Mouse (Mus musculus) cerebellum, adult 11 months (tissue): Measurements from ENCODE around the gene Gas2l1.

Experiments used
- DNase-seq: peaks from one replicate; pipeline ENCODE4 v3.0.0; 2022

Gene Gas2l1

DNA sequence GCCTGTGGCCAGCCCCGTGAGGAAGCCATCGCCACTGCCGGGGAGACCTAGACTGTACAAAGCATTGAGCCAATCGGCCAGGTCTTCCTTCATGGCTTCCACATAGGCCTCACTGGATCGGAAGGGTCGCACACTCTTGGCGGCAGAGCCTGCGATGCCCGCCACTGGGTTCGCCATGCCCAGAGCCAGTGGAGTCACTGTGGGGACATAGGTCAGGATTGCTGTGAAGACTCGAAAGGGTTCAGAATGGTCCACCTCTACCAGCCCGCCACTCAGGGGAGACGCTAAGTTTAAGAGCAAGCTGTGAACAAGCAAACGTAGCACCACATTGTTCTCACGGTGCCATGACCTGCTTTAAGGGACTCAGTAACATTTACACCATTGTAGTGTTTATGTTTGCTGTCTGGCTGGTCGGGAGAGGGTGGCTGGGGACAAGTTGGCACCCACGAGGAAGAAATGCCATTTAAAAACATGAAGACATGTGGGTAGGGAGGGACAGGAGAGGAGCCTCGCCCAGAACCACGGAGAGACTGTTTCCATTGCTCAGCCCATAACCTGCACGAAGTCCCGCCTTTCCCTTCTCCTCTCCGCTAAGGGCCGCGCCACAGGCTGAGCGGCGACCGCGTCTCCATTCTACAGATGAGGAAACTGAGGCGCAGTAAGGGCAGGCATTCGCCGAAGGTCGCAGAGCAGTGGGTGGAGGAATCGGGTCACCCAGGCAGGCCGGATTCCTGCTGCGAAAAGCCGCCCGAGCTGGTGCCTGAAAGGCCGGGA lies 658 bp downstream of the Gas2l1 start:
- DNase-seq: no peak

DNA sequence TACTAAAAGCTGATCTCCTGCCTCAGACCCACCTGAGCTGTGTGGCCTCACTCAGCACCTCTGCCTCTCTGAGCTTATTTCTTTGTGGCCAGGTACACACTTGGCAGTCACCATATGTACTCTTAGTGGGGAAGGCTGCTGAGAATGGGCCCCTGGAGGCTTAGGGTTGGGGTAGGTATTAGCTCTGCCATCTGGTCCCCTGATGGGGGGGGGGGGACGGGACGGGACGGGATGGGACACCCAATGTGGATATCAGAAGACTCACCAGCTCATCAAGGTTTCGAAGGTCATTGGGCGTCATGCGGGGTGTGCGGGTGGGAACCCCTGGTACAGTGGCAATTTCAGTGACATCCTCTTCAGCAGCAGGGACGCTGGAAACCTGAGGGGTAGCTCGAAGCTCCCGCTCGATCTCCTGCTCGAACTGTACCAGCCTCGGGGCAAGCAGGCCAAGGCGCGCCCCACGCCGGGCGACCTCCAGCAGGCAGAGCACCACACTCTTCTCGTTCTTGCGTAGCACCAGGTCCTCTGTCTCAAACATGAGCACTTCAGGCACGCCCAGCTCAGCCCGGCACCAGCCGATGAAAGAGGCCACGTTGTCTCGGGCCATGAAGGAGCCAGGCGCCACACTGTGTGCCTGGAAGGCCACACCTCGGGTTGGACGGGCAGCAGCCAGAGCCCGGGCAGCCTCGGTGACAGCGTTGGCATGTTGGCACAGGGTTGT lies 1.4 kb downstream of the Gas2l1 start:
- peak; percentile 34 for DNase-seq

DNA sequence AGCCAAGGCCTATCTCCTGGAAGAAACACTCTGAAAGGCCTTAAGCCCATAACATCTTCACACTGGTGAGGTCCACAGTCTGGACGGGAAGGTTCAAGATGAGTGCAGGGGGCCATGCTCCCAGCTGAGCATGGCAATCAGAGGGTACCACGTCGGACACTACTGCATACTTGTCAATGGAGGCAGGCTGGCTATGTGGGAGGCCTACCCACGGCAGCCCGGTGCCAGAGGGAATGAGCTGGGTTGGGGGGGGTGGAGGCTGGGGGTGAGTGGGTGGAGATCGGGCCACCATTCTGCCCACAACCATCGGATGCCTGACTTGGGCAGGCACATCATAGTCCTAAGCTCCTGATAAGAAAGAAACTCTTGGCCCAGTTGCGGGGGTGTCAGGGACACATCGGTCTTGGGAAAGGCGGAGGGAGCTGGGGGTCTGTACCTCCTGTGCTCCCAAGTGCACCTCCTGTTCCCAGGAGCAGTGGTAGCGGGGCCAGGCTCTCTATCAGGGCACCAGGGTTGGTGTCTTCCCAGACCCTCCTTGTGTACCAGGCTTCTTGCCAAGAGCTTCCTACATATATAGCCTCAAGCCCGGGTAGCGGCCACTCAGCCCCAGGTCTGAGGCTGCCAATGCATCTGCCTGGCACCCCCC lies 2.1 kb downstream of the Gas2l1 start:
- DNase-seq: no peak

DNA sequence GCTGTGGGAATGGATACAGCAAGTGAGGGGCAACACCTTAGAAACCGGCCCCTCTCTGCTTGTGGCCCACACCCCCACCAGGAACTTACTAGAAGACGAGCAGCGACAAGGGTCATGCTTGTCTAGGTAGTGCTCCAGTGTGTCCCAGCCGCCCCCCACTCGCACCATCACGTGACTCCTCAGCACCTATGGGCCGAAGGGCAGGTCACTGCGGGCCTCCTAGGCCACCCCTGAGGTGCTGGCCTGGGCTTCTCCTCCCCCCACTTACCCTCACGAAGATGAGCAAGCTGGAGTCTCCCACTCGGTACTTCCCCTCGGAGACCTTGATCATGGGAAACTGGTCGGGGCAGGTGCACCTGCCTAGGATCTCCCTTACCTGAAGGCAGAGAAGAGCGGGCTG lies 2.8 kb downstream of the Gas2l1 start:
- no peak for DNase-seq

DNA sequence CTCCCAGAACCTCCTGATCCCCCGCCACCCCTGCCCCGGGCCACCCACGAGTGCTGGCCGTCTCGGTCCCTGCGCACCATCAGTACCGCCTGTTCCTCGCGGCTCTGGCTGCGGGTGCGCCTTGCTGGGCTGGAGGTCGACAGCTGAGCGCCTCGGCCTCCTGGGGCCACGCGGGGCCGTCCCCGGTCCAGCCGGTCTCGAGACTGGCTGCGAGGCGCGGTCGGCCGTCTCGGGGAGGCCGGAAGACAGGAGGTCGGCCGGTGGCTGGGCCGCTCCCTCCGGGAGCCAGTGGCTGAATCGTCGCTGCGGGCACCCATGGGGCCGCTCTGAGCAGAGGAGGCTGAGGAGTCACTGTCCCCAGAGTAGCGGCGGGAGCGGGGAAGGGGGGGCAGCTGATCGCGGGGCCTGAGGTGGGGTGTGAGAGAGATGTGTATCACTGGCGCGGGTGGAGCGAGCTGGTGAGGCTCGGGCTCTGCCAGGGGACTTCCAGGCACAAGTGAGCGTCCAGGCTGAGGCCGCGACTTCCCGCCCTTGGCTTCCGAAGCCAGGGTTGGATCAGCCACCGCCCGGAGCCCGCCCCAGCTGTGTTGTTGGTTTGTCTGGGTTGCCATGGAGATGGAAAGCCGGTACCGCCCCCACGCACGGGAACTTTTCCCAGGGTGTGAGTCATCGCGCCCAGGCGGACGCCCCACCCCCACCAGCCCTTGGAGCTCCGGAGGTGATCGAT lies 3.6 kb downstream of the Gas2l1 start:
- DNase-seq: peak; percentile 73

DNA sequence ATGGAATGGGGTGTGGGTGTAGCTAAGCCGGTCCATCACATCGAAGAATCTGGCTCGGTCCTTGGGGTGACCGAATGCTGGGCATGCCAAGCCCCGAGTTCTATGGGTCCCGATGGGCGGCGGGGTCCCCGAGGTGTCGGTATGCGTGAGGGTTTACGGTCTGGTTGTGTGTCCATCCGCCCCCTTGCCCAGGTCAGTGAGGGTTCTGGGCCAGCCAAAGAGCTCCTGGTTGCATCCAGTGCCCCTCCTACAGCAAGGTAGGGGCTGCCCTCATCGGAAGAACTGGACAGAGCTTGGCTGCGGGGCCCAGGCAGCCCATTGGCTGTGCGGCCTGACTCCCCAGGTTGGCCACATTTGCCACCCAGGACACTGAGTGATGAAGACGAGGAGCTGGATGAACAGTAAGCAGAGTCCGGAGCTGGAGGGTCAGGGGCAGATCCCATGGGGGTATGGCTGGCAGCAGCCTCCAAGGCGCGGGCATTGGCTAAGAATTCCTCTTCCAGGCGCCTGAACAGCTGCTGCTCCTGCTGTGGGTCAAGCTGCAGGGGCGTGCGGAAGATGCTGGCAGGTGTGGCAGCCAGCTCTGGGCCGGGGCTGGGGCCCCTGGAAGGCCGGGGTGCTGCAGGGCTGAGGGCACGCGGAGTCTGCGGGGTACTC lies 4.2 kb downstream of the Gas2l1 start:
- no peak for DNase-seq

DNA sequence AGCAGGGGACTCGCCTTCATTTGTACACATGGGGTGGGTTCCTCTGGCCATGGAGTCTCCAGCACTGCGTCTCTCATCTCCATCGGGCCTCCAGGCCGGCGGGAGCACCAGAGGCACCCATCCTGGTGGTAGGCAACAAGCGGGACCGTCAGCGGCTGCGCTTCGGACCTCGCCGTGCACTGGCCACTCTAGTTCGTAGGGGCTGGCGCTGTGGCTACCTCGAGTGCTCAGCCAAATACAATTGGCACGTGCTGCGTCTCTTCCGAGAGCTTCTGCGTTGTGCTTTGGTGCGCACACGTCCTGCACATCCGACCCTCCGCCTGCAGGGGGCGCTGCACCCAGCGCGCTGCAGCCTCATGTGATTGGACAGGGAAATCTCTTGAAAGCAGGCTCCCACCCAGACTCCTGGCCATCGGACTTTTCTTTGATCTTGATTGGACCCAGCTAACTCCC lies 5.4 kb downstream of the Gas2l1 start:
- no peak for DNase-seq

DNA sequence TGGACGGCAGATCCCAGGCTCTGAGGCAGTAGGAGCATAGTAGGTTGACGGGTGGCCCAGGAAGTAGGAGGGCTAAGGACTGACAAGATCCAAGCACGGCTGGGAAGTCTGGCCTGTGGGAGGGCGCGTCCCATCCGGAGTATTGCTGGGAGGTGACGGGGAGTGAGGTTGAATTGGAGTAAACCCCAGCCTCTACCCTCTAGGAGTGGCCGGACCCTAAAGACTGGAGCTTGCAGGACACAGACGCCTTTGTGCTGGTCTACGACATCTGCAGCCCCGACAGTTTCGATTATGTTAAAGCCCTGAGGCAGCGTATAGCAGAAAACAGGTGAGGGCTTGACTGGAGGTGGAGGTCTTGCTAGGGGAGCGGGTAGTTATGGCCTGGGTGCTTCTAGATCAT lies 5.9 kb downstream of the Gas2l1 start:
- DNase-seq: no peak

DNA sequence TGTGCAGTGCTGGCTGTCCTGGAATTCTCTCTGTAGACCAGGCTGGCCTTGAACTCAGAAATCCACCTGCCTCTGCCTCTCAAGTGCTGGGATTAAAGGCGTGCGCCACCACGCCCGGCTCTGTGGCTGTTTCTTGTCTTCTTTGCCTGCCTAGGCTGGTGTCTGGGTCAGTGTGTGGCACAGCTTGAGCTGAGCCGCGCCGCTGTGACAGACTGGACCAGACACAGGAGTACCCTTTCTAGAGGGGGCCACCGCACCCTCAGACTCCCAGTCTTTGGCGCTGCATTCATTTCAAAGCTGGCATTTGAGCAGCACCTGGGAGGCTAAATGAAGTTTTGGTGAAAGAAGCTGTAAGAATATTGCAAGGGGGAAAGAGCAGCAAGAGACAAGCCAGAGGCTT lies 6.3 kb downstream of the Gas2l1 start:
- DNase-seq: no peak

DNA sequence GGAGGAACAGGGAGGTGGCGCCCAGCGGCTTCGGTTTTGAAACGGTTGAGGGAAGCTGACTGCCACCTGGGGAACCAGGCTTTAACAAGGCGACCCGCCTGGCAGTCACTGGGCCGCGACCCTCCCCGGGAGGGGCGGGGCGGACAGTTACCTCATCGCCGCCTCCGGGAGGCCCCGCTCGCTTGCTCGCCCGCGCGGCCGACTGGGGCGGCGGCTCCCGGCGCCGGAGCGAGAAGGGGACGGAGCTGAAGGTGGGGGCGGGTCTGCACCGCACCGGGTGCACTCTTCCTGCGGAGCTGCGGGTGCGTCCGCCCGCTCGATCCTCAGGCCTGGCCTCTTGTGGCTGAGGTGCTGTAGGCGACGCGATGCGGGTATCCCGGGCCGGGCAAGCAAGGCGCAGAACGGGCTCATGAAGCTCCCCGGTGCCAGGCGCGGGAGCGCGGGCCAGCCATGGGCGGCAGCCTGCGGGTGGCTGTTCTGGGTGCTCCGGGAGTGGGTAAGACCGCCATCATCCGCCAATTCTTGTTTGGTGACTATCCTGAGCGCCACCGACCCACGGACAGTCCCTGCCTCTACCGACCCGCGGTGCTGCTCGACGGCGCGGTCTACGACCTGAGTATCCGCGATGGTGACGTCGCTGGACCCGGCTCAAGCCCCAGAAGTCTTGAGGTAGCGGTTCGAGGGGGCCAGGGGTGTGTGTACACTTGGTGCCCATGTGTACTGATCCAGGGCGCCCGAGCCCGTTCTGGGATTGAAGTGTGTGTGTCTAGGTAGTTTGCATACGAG lies 7.1 kb downstream of the Gas2l1 start, which contains the start of gene Rasl10a:
Gene Rasl10a, plus strand, starts transcription at position 273 of the 786 bp plus-strand sequence.
- no peak for DNase-seq

DNA sequence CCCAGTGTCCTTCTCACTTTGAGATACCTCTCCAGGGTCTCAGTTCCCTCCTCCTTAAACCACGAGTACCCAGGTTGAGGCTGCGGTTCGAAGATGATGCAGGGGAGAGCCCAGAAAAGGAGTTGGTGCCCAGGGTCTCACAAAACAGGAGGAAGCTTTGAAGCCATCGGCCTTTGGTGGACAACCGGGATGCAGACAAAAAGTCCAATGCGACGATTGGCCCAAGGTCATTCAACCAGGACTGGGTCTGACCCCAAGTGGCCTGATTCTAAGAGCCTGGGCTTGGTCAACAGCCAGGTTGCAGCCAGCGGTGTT lies 7.6 kb downstream of the Gas2l1 start:
- DNase-seq: no peak

DNA sequence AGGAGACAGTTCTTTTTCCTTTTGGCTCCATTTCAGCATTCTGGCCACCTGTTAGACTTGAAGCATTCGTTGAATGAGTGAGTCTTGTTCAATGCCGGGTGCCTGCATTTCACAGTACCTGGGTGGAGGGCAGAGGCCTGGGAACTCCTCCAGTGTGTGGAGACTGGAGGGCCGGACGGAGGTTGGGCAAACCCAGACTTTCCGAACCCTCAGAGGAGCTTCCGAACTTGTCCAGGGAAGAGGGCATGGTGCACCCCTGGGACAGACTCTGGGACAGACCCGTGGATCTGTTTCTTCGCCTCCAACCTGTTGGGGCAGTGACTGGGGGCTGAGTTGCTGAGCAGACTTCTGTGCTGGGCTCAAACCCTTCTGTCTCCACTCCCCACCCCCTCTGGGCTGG lies 8.1 kb downstream of the Gas2l1 start:
- no peak for DNase-seq

DNA sequence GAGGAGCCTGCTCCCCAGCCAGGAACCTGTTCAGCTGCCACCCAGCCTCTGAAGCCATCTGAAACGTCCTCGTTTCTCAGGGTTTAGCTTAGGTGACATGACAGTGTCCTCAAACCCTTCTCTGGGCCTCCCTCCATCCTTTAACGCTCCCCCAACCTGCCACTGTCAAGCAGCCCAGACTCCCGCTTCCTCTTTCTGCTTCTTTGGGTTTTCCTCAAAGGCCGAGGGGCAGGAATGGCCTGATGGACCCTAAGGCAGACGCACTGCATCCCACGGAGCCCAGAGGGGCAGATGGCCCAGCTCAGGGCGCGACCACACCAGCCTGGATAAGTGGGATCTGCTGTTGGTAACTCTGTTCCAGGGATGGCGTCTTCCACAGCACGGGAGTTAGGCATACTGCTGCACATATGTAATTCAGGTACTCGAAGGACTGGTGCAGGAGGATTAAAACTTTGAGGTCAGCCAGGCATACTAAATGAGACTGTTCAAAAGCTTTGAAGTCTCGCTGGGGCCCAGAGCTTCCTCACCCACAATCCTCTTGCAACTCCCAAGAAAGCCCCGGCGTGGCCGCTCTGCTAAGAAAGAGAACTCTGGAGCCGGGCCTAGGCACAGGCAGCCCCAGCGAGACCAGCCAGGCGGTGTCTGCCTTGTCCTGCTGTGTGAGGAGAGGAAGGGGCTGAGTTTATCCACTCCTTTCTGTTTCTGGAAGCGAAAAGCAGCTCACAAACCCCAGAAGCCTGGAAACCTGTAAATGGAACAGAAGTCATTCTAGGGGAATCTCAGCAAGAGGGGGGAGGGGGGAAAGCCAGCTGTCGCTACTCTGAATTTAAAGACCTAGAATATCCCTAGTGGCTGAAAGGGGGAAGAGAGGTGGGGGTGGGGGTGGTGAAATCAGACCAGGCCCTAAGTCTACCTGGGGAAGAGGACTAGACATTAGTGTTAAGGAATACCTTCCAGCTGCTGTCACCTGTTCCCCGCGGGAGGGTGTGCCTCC lies 8.9 kb downstream of the Gas2l1 start:
- DNase-seq: no peak

DNA sequence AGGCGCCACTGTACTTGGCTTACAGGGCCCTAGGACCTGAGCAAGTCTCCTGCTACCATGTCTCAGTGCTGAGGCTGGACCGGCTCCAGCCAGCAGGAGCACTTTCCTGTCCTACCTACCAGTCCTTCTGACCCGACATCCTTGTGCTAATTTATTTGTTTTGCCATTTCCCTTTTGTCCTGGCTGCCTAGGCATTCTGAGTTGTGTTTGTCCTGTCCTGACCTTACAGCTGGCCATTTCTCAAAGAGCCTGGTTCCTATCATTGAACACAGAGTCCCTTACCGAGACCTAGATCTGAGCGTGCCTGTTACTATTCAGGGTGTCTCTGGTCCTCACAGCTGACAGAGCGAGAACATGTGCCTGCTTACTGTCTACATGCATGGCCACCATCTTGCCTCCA lies 10.3 kb downstream of the Gas2l1 start:
- DNase-seq: no peak

DNA sequence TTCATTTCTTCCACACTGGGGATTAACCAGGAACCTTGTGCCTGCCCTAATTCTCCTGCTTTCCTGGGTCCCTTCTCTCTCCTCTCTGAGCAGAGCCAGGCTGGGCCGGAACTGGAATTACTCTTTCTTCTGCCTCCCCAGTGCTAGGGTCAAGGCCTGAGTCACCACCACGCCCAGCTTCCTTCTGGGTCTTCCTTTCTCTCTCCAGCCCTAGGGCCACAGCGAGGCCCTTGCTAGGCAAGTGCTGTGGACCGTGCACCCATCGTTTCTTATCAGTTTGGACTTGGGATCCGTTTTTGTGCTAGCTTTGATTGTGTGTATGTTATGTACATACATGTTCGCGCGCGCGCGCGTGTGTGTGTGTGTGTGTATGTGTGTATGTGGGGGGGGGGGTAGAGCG lies 11.0 kb downstream of the Gas2l1 start:
- DNase-seq: no peak

DNA sequence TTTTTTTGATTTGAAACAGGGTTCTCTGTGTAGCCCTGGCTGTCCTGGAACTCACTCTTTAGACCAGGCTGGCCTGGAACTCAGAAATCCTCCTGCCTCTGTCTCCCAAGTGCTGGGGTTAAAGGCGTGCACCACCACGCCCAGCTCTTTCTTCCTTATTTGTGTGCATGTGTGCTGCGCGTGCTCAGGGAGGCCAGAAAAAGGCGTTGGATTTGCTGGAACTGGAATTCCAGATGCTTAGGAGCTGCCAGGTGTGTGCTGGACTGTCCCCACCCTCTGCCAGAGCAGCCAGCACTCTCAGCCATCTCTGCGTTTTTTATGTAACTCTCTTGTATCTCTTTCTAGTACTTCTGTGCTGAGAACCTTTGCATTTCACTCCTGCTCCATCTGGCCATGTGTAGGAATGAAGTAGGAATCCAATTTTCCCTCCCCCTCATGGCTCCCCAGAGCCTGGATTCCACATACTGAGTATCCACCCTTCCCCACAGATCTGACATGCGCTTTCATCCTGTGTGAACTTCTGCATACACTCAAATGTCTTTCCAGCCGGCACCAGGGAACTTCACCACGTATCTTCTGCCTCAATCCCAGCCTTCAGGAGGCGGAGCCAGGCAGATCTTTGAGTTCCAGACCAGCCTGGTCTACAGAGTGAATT lies 12.8 kb downstream of the Gas2l1 start:
- no peak for DNase-seq

DNA sequence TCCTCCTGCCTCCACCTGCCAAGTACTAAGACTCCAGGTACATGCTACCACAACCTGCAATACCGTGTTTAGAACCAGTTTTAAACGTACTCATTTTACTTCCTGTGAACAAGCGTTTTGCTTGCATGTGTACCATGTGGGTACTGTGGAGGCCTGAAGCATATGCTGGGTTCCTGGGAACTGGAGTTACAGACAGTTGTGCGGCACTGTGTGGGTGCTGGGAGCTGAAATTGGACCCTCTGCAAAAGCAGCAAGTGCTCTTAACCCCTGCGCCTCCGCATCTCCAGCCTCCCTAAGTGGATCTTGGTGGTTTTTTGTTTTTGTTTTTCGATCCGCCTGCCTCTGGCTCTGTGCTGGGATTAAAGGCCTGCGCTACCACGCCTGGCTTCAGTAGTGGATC lies 13.5 kb downstream of the Gas2l1 start:
- DNase-seq: no peak

DNA sequence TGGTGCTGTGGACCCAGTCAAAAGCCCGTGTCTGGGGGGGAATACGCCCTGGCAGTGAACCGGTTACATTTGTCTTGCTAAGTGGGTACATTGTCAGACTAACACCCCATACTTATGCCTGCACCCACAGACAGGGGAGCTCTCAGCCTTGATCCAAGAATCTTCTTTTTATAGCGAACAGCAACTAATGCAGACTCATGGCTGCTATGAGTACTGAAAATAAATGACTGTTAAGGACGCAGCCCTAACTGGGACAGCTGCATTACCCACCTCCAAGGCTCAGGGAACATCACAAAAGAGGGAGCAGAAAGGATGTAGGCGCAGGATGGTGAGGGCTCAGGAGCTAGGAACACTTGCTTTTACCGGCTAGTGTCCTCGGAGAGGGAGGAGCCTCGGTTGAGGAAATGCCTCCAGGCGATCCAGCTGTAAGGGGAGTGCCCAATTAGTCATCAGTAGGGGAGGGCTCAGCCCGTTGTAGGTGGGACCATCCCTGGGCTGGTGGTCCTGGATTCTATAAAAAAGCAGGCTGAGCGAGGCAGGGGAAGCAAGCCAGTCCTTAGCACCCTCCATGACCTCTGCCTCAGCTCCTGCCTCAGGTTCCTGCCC lies 18.7 kb downstream of the Gas2l1 start:
- no peak for DNase-seq

DNA sequence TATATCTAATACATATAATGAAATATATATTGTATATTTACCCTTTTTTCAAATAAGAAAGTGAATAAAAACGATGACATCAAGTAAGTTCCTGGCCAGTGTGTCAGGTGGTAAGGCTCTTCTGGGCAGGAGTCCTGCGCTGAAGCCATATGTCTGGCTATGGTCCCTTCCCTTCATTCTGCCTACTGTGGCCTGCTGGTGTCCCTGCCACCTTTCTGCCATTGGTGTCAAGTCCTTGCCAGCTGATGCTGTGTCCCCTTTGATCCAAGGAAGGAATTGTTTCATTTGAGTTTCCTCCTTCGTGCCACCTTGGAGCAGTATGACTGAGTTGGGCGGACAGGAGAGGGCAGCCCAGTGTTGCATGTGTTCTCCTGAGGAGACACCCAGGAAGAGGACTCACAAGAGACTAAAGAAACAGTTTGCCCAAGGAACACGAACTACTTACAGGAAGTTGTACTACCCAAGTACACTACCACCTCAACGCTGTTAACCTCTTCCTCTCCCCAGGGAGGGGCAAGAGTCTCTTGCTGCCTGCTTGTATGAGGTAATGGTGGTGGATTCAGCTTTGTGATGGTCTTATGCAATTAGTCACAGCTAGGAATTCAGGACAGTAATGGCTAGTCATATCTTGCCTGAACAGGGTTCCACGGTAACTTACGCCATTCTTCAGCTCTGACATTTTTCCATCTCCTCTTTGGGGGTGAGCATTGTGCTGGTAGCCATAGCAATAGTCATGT lies 22.3 kb downstream of the Gas2l1 start:
- DNase-seq: peak; percentile 31
